Mouse (Mus musculus) cerebellum, postnatal 25 days (tissue): Measurements from ENCODE around the gene Olfr1006.
"Not testable (repeated sequence)": the region's sequence is repeated elsewhere in the genome, so short reads cannot be mapped to it uniquely, and the experiment has no call there.

Source experiments
- DNase-seq, 2 experiments: peaks; one replicate each; pipeline ENCODE4 v3.0.0; 2021; ENCODE audit warnings: mixed read lengths in 2 of 2

The Olfr1006 gene

DNA sequence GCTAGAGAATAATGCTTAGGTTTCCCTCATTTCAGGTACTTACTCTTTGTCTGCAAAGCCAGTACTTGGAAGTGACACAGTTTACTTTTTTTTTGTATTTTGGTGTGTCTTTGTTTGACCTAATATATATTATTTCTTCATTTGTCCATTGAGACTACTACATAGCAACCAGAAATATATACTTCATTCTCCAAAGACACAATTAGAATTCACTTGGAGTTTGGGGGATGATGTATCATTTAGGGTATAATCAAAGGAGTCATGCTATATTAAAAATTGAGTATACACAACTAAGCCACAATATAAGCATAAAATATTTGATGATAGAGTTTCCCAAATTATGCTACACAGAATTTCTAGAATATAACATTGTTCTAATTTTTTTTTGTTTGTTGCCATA lies at the start of gene Olfr1006:
Gene Olfr1006, minus strand, starts transcription at position 101 of the 400 bp plus-strand sequence.
- no peak for DNase-seq

- DNase-seq: peak in 1 of 2 experiments; percentile 23
Measured at GRCm38 (mm10) chr2:85725793-85726192, 47.2 kb upstream of the Olfr1006 start.

- DNase-seq: no peak
Measured at GRCm38 (mm10) chr2:85715119-85715518, 36.6 kb upstream of the Olfr1006 start, which contains the start of gene Olfr1009. Gene Olfr1009, plus strand, starts transcription at chr2:85715419.

DNA sequence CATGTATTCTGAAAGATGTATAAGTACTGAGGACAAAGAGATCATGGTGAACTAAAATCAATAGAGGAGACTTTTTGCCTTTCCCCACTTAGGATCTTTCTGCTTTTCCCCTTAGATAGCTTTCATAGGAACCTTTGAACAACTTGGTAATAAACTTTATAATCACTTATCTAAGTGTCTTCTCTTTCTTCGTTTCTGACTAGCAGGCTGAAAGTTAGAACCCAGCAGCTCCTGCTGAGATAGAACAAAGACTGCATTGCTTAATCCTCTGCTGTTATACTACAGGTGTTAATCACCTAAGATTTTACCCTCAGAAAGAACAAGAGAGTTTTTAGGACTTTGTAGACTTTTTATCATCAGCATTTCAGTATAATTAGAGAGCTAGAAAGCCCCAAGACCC lies 32.6 kb upstream of the Olfr1006 start:
- no peak for DNase-seq

DNA sequence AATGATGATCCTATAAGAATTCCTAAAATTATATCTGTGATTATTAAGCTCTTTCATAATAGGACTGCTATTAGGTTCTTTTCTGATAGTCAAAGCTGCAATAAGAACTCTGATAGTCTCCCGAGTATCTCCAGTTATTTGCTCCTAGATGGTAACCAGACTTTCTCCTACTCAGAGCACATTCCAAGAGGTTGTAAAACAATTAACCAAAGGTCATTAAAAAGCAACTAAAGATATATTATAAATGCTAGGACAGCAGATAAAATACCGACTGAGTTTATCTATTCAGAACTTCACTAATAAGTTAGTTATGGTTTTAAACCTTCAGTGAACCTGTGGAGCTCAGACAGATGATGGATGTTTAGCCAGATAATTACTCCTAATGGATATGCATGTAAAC lies 32.1 kb upstream of the Olfr1006 start:
- DNase-seq: not testable (repeated sequence)

DNA sequence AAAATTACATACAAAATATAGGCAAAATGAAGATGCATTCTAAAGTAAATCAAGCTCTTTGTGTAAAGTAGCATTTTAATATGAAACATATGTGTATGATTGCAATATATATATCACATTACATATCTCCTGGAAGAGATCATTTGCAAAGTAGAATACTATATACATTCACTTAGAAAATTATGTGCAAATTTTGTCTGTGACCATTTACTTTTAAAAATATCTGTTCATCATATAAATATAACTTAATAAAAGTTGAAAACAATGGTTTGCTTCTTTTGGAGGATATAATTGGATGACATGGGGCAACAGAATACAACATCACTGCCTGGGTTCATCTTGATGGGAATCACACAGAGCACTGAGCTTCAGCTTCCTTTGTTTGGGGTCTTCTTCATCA lies 10.6 kb upstream of the Olfr1006 start, which contains the start of gene Olfr1008:
Gene Olfr1008, plus strand, starts transcription at position 301 of the 400 bp plus-strand sequence.
- no peak for DNase-seq

- DNase-seq: not testable (repeated sequence)
Measured at GRCm38 (mm10) chr2:85664355-85664754, 14.2 kb downstream of the Olfr1006 start, which contains the start of gene Olfr154. Gene Olfr154, minus strand, starts transcription at chr2:85664455.

- DNase-seq: no peak
Measured at GRCm38 (mm10) chr2:85650604-85651003, 28.0 kb downstream of the Olfr1006 start, which contains the start of gene Olfr1002. Gene Olfr1002, minus strand, starts transcription at chr2:85650704.
